Mouse (Mus musculus): Measurements from ENCODE around the gene Hic1.

The Hic1 gene

DNA sequence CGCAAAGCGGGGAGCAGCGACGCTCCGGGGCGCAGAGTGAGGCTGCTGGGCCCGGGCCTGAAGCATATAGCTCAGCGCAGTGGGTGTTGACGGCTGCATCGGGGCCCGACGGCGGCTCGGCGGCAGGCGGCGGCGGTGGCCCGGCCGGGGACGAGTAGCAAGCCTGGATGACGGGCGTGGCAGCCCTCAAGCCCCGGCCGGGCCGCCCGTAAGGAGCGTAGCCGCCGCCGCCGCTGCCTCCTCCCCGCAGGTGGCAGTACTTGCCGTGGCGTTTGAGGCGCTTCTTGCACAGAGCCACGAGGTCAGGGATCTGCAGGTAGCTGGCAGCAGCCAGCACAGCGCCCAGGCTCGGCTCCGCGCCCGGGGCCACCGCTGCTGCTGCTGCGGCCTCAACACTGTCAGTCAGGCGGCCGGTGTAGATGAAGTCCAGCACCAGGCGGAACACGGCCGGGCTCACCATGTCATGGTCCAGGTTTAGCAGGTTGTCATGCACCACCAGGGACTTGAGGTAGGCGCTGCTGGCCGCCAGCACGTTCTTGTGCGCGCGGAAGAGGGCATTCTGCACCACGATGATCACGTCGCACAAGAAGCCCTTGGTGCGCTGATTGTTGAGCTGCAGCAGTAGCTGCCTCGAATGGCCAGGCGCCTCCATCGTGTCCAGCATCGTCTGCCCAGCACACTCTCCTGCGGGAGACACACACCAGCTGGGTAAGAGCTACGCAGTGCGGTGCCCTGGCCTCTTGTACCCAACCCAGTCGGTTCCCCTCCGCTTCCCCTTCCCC, 2.3 kb downstream of the Hic1 start:
- peak; percentile 48 for DNase-seq

DNA sequence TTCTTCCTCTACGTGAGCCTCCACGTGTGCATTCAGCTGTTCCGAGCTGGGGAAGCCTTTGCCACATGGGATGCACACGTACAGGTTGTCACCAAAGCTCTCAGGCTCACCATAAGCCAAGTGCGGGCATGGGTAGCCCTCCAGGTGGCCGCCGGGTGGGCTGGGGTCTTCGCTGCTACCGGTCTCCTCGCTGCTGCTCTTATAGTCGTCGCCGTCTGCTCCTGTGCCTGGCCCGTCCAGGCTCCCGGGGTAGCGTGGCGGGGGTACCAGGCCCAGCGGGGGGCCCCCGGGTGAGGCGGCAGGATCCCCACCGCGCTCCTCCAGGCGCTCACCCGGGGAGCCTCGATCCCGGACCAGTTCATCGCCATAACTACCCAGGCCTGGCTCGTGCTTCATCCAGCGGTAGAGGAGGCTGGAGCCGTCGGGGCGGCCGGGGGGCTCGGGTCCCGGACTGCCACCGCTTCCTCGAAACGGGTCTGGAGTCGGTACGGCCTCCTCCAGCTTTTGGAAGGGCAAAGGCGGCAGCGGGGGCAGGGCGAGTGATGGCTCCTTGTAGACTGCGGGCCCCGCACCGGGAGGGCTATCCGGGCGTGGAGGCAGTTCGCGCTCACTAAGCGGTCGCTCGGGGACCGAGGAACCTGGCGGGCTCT, 3.0 kb downstream of the Hic1 start:
- peak; percentile 6 for DNase-seq

DNA sequence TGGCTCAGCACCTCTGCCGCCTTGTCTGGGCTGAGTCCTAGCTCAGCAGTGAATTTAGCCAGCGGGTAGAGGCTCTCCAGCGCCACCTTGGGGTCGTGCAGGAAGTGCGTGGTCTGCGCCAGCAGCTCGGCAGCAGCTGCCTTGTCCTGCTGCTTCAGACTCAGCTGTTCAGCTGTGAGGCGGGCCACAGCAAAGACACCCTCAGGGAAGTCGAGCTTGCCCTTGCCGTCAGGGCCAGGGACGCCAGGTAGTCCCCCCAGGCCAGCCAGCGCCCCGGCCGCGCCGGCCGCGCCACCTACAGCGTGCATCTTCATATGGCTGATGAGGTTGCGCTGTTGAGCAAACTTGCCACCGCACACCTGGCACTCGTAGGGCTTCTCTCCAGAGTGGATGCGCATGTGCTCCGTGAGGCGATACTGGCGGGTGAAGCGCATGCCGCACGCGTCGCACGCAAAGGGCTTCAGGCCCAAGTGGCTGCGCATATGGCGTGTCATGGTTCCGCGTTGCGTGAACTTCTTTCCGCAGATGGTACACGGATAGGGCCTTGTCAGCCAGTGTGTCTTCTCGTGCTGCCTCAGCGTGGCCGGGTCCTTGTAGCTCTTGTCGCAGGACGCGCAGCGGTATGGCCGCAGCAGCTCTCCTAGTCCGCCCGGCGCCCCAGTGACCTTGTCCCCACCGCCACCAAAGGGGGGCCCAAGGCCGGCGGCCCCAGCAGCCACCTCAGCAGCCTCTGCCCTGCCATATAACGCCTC, 3.7 kb downstream of the Hic1 start:
- peak; percentile 82 for DNase-seq

DNA sequence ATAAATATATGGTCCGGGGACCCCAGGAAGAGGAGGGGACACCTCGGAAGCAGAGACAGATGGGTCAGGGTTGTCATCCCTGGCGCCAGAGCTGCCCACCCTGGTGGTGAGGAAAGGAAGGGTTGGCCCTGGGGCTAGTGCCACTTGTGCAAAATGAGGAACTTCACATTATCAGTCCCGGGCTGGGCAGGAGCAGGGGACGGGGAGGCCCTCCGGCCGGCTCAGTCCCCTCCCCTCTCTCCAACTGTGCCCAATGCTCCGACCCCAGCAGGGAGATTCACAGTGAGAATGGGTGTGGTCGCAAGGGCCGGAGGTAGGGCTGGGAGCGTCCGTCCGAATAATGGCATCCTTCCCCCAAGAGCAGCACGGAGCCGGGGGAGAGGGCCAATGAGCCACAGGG, 4.6 kb downstream of the Hic1 start:
- no peak for DNase-seq

DNA sequence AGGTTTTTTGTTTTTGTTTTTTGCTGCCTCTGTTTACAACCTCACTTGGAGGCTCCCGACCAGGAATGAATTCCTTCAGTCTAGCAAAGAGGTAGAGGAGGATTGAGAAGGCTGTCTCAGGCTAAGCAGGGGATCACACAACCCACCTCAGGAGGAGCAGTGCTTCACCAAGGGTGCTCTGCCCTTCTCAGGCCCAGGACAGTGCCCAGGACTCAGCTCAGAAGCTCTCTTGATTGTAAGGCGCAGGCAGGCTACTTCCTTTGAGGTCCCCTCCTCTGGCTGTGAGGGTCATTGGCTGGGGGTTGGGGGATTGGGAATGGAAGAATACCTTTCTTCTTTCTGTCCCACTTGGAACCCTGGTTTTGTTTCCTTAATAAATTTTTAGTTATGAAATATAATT, 5.3 kb downstream of the Hic1 start:
- no peak for DNase-seq

DNA sequence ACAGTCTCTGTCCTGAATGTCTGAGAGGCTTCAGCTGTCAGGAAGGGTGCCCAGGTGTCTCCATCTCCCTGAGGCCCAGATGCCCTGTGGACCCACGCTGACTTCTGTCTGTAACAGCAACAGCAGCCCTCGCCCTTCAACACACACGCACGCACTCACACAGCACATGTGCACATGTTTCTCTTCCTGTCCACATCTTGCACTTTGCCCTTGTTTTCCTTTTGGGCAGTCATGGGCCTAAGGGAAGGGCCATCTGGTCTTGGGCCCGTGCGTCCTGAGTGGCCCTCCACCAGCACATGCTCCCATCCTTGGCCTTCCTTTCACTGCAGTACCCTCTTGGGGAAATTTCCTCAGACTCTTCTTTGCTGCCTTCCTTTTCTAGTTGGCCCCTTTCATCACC, 5.9 kb downstream of the Hic1 start:
- no peak for DNase-seq

DNA sequence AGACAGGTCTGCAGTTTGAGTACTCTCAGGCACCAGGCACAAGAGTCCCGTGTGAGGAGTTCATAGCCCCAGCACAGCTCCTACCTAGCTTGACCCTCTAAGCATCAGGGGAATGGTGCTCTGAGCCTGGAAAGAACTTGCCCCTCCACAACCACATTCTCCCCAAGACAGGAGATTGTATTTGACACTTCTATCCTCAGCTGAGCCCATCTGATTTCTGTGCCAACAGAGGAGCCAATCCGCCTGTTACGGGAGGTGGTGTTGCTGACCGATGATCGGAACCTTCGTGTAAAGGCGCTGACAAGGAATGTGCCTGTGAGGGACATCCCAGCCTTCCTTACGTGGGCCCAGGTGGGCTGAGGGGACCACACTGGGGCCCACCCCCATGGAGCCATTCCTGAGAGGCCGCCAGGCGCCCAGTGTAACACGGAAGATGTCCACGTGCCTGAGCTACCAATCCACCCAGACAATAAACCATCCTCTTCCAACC, 6.7 kb downstream of the Hic1 start:
- no peak for DNase-seq

DNA sequence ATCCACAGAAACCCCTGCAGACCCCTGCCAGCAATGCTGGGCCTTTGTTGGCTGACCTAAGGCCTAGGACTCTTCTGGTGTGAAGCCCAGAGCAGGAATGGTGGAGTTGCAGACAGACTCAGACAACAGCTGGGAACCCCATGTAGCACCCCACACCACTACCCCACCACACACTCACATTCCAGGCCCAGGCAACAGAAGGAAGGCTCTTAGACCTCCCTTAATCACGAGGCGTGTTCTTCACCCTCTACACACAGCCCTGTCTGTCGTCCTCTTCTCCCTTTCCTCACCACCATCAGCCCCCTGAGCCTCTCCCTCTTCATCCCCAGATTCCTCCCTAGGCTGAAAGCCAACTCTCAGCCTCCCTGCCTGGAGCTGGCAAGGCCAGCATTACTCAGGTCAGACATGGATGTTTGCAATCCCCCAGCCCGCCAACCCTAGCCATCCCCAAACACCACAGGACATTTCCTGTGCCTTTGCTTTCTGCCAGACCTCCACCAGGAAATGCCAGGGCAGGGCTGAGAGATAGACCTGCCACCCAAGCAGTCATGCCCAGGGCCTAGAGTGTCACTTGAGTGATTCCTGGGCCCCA, 7.8 kb downstream of the Hic1 start:
- DNase-seq: no peak

DNA sequence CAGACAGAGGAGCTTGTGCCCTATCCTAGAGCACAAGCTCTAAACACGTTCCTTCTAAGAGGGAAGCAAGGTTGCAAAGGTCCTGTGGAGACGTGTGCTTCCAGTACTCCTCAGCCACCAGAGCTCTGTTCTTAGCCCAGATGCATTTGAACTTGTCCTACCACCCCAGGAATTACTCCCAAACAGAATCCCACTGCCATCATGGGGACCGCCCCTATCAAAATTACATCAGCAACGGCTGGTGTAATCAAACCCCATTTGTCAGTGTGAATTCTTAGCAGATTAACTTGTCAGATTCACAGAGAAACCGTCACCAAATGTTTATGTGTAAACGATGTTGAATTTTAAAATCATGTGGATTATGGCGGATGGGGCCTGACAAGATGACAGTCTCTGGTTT, 8.4 kb downstream of the Hic1 start:
- no peak for DNase-seq

DNA sequence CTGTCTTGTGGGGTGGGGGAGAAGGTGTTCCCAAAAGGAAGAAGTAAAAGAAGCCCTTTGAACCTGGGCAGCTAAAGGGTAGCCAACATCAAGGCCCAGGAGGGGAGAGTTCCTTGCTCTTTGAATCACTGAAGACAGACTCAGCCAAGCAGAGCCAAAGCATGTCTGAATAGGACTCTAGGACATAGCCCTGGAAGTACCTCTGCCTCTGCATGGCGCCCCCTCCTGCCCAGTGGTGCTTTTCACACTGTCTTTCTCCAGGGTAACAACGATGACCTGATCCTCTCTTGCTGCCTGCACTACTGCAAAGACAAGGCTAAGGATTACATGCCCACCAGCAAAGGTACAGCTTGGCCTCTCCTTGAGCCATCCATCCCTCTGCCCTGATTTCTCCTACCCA, 9.8 kb downstream of the Hic1 start:
- DNase-seq: peak; percentile 52

DNA sequence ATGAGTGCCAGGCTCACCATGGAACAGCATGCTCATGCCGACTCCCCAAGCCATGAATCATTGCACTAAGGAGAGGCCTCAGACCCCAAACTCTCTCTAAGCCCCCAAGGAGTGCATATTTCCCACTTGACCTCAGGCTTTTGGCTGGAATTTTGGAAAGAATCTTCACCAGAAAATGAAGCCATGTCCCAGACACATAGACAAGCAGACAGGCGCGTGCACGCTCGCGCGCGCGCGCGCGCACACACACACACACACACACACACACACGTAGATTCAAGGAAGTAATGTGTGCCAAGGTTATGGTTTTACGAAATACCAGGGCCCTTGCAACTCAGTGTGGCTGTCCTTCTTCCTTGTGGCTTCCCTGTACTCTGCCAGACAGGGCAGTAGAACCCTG, 10.9 kb downstream of the Hic1 start:
- DNase-seq: no peak

DNA sequence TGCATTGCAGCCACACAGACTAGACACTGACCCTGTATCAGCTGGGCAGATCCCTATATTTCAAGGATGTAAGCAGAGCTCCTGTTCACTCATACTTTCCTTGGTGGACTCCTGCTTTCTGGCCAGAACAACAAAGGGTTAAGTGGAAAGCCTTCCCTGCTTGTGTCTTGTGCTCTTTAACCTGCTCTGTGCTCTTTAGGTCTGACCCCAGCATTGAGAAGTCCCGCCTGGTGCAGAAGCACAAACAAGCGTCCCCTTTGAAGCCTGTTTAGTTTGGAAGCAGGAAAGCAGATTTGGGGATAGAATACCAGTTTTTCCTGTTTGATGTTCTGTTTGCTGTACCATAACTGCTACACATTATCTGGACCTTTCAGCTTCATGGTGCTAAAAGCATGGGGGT, 11.4 kb downstream of the Hic1 start:
- DNase-seq: no peak

DNA sequence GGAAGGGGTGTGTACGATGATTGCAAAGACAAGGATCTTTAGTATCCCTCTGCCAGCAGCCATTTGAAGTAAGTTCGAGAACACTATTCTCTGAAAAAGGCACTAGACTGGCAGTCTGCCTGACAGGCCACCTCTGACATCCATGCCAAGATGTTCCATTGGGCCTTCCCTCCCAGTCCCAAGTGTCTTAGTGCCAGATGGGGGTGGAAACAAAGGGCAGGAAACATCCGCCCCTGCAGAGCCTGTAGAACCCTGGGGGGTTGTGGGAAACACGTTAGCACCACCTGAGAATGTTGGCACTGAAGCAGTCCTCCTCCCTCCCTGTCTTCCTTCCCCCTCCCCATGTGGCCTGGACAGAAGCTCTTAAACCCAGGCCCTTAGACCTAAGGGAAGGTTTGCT, 12.3 kb downstream of the Hic1 start:
- no peak for DNase-seq

DNA sequence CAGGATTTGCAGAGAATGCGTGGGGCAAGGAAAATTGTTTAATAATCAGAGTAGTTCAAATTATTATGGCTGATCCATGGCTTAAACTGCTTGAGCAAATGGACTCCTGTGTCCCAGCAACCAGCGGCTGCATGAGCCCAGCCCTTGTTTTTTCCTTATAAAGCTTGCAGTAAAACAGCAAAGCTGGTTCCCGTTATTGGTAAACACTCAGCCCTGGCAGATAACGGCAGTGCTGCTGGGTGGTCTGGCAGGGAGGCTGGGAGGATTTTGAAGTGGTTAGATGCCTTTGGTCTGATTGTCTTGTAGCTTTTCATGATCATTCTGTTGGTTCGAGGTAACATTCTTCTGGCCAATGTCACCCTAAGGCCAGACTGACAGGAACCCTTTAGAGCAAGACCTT, 12.9 kb downstream of the Hic1 start:
- no peak for DNase-seq

DNA sequence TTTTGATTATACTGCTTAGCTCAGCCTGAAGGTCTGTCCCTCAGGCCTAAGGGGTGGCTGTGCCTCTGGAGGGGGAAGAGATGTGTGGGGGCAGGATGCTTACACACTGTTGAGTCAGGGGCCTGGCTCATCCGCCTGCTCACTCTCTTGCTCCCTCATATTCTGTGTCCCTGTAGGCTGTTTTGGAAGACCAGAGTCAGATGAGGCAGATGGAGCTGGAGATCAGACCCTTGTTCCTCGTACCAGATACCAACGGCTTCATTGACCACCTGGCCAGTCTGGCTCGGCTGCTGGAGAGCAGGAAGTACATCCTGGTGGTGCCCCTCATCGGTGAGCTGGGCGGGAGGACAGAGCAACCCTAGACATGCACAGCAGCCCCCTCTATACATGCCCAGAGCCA, 13.3 kb downstream of the Hic1 start:
- no peak for DNase-seq

DNA sequence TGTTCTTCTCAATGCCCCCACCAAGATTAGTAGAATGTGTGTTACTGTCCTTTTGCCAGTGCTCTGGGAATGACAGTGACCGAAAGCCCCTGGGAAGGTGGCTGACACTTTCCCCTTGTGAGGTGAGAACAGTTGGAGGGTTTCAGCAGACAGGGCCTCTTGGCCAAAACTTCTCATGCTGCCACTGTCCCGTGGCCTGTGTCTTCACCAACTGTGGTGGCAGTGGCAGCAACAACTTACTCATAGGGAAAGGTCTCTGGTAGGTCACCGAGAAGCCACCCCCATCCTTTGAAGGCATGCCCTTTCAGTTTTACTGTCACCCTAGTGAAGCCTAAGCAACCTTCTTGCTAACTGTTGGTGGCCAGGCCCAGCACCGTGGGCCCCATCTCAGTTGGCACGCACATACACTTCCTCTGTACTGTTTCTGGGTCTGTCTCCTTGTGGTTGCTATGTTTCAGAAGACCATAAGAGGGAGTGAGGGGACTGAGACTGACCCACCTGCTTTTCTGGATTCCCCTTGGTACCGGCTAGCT, 15.2 kb downstream of the Hic1 start:
- no peak for DNase-seq

DNA sequence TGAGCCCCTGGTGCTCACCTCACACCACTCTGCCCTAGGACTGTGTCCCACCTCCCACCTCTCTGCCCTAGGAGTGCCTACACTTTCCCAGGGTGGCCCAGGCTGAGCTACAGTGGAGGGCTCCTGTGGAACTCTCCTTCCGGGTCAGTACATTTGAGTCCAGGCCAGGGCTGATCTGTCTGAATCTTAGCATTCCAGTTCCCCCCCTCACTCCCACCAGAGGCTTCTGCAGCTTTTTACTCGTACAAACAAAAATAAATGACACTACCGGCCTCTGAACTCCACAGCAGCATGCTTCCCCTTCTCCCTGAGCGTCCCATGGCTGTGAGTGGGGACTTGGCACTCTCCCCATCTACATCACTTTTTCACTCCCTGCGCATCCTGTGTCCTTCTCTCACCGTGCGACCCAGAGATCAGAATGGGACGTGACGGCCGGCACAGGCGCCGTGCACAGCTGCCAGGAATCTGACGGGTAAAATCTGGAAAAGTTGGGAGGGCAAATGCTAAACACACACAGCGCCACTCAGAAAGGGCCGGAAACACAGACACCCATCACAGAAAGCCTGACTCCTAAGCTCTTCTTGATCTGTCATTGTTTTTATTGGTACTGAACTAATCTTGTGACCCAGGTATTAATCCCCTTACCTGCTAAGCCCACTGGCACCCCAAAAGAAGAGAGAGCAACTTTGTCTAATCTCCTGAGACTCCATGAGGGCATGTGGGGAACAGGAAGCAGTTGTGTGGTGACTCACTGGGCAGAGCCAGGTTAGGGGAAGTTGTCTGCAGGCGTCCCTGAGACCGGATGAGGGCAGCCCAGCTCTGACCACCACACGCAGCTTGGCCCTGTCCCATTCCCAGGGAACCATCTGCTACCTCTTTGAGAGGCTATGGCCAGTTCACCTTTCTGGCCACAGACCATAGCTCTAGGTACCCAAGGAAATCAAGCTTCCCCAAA, 16.4 kb downstream of the Hic1 start:
- no peak for DNase-seq

DNA sequence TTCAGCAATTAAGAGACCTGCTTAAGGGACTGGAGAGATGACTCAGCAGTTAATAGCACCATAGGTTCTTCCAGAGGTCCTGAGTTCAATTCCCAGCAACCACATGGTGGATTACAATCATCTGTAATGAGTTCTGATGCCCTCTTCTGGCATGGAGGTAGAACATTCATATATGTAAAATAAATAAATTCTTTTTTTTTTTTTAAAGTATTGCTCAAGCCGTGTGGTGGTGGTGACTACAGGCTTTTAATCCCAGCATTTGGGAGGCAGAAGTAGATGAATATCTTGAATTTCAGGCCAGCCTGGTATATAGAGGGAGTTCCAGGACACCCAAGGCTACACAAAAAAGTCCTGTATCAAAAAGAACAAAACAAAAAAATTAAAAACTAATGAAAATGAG, 19.0 kb downstream of the Hic1 start:
- DNase-seq: no peak

DNA sequence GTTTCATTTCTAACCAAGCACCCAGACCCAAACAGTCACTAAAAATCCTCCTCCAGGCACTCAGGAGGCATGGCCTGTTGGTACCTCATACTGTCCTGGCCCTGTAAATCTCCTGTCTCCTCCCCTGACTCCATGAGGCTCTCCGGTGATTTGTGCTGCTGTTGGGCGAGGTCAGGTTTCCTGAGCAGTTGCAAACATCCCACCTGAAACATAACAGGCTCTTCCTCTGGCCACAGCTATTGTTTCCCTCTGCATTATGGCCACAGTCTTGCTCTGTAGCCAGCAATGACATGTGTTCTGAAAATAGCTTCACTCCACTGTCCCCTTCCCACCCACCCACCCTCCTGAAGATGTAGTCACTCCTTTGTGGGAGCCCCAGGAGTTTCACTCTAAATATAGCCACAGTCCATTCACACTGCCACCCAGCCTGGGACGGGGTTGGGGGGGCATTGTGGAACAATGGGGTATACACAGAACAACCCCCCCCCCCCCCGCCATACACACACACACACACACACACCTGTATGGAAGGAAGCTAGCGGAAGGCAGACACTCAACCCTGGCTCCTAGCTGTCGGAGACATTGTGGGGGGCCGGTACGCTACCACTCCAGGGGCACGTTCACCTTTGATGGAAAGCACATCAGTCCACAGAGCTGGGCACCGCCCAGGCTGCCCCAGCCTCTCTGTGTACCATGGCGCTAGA, 20.8 kb downstream of the Hic1 start:
- no peak for DNase-seq

DNA sequence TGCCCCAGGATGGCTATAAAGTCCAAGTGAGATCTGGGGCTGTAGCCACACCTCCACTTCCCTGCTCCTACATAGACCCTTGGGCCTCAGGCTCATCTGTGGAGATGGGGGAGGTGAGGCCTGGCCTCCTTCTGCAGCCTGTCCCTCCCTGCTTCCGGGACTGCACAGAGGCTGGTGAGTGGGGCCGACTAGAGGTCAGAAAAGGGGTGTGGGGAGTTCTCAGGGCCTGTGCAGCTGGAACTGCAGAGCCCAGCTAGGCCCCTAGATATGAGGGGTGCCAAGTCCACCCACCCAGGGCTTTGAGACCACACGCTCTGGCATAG, 21.5 kb downstream of the Hic1 start:
- no peak for DNase-seq

DNA sequence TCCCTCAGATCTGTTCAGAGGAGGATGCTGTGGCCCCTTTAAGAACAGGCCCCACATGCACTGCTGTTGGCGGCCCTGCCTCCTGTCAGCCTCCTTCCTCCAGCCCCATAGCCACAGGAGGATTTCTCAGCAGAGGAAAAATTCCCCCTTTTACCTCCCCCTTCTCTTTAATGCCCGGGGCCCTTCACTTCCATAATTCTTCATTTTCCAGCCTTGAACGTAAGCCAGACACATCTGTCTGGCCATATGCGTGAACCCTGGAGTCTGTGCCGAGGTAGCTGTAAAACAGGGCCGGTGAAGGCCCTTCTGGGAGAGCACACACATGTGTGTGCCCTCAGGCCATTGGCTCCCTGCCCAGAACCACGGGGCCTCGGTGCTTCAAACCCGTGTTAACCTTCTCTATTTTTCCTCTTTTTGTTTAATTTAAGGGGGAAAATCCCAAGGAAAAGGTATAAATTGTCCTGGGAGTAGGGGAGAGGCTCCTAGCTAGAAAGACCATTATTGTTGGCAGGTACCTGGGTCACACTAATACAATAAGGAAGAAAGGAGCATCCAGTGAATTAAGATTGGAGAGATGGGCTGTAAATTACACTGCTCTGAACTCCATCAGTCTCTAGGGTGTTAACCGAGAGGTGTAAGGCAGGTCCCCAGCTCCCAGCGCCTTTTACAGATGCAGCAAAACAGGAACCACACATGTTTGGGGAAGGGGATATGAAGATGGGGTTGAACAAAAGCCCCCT, 22.0 kb downstream of the Hic1 start:
- DNase-seq: no peak
